Mouse (Mus musculus): Measurements from ENCODE around the gene Sptb.

Gene Sptb

GRCm38 (mm10) chr12:76710351-76711100 lies at the start of gene Sptb:
Gene Sptb (minus strand): TSS chr12:76710547.
- DNase-seq (ENCODE audit: low spot score), result peak; percentile 10

DNA sequence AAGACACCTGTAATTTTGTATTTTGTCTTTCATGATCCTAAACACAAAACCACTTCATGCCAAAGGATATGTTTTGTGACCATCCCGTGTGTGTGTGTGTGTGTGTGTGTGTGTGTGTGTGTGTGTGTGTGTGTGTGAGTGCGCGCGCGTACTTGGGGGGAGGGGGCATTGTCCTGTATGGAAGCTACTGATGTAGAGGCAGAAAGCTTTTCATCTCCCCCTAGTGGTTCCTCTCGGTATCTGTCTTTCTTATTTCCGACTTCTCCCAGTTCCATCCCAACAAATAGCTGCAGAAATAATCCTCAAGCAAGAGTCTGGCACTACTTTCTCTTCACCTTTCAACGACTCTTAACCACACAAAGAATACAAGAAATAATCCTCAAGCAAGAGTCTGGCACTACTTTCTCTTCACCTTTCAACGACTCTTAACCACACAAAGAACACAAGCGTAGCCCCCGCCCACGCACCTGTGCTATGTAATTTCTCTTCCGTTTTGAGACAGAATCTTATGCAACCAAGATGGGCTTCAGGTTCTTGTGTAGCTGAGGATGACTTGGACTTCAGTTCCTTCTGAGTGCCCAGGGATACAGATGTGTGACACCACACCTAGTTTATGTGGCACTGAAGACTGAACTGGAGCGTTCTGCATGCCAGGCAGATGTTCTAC lies 42.4 kb upstream of the Sptb start:
- no peak for DNase-seq (ENCODE audit: low spot score)

- no peak for DNase-seq (ENCODE audit: low spot score)
These were observed 40.6 kb upstream of the Sptb start for GRCm38 (mm10) chr12:76750866-76751459.

DNA sequence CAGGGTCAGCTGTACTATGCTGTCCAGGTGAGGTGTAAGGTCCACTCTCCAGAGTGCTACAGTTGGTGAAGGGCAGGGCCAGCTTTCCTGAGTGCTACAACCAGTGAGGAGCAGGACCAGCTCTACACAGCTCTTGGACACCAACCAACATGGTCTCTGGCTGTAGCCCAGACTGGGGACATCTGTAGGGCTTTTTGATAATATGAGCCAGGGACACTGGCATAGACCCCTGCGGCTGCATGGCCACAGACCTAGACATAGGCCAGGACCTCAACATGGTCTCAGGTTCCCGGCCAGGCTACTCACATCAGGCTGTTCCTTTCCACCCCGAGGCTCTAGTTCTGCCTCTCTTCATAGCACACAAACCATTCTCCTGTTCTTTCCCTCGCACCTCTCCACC lies 17.6 kb upstream of the Sptb start:
- no peak for DNase-seq (ENCODE audit: low spot score)

GRCm38 (mm10) chr12:76722026-76722425 lies 11.7 kb upstream of the Sptb start:
- DNase-seq (ENCODE audit: low spot score), result no peak

DNA sequence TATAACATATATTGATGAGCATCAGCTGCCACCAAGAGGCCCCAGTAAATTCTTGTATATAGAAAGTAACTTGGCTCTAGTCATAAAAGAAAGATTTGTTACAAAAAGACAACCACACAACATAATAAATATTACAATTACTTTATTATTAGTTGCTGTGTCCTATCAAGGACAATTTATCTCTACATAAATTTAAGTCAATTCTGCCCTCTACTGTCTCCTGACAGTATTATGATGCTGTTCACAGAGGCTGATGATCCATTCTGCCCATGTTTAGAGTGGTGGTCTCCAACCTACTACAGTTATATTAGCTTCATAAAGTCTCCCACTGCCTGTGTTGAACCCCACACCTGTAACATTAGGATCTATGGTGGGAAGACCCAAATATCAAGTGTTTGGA lies 10.2 kb upstream of the Sptb start:
- DNase-seq (ENCODE audit: low spot score), result no peak

DNA sequence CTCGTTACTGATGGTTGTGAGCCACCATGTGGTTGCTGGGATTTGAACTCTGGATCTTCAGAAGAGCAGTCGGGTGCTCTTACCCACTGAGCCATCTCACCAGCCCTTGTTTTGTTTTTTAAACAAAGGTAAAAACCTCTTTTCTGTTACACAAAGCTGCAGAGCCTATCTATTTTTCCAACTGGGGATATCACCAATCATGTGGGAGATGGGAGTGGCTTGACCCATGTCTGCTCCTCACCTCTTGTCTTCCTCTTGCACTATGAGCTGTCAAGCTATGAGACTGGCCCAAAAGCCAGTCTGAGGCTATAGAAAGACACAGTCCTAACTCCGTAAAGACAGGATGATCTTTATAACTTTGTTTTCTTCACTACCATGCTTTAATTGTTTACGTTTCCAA lies 8.0 kb upstream of the Sptb start:
- no peak for DNase-seq (ENCODE audit: low spot score)

DNA sequence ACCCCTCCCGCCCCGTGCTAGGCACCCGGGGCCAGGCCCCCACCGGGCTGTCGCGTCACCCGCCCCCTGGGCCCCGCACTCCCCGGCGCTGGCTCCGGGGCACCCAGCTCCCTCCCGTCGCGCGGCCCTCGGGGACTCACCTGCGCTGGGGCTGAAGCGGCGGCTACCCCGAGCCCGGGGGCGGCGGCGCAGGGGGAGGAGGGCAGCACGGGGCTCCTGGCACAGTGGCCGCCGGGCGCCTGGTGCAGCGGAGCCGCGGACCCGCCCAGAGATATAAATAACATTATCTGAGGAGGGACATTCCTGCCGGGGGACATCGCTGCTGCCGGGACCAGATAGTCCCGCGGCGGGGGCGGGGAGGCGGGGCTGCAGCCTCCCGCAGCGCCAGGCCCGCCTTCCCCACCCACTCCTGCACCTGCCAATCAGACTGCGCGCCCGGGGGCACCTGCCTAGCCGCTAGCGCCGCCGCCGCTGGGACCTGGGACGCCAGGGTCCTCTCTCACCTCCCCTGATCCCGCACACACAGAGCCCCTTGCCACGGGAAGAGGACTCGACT lies 474 bp downstream of the Sptb start:
- peak; percentile 40 for DNase-seq (ENCODE audit: low spot score)

GRCm38 (mm10) chr12:76708956-76709794 lies 1.2 kb downstream of the Sptb start:
- DNase-seq (ENCODE audit: low spot score), result peak; percentile 15

DNA sequence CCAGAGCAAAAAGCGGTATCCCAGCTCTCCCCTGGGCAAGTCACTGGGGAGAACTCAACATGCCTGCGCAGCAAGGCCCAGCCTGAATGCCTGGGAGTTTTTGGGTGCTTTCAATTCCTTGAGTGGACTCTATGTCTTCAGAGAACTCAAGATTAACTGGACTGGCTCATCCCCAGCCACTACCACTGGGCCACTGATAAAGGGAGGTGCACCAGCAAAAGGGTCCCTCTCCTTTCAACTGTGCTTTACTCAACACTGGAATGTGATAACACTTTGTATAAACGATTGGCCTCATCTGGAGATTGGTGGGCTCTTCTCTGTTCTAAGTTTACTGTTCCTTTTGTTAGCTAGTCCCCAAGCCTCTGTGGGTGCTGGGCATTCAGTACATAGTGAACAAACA lies 2.2 kb downstream of the Sptb start:
- no peak for DNase-seq (ENCODE audit: low spot score)

DNA sequence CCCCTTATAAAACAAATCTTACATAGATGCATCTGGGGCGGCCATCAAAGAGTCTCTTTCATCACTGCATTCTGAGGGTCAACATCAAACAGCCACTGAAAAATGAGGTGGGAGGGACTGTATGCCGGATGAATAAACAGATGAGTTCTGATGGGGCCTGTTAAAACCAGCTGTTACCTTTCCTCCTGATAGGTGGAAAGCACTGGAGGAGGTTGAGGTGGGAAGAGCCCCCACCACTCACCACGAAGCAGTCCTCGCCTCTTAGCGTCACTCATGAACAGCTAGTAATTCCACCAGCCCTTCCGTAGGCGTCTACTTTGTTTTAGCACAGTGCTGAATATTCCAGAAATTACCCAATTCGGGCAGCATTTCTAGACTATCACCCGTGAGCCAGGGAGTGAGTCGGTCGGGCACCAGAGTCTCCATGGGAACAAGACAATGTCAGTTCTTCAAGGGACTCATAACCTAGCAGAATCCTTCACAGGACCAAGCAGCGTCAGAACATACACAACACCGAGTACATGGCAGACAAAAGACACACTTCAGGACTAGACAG lies 13.9 kb downstream of the Sptb start:
- DNase-seq (ENCODE audit: low spot score), result no peak

DNA sequence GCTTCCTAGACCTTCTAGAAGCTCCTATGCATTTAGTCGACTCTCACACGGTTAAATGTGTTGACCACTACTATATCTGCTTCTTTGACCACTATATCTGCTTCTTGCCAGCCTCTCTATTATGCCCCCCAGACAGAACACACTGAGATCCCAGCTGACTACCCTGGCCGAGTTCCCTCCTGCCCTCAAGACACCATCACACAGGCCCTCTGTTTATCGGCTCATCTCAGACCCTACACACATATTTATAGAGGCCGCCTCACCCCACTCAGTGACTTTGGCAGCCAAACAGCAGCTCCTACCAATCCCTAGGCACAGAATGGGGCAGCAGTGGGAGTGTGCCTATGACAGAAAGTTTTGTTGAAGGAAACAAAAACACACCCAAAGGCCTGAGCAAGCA lies 14.6 kb downstream of the Sptb start:
- DNase-seq (ENCODE audit: low spot score), result no peak

DNA sequence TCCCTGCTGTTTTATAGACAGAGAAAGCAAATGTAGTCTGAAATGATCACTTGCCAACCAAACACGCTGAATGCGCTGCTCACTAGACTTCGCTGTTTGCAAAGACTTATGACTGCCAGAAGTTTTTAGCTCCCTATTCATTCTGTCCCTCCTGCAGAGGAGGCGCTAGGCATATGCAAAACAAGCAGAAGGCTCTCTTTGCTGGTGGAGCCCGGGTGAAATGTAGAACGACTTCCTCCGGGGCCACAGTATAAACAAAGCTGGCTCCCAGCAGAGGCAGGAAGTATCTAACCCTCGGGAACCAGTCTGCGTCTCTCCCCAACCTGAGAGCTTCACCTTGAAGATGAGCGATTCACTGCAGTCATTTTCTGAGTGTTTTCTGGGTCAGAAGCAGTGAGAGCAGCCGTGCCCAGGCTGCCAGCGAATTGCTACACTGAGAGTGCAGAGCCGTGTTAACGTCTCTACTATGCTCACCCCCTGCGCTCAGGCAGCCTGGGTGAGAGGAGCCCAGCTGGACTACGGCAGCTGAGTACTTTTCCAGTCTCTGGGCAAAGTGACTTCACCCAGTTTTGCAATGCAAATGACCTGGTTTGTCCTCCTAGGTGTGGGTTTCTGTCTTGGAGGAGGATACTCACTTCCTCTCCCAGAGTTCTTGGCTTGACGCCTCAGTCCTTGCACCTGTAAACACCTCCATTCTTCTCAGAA lies 15.4 kb downstream of the Sptb start:
- DNase-seq (ENCODE audit: low spot score), result no peak

DNA sequence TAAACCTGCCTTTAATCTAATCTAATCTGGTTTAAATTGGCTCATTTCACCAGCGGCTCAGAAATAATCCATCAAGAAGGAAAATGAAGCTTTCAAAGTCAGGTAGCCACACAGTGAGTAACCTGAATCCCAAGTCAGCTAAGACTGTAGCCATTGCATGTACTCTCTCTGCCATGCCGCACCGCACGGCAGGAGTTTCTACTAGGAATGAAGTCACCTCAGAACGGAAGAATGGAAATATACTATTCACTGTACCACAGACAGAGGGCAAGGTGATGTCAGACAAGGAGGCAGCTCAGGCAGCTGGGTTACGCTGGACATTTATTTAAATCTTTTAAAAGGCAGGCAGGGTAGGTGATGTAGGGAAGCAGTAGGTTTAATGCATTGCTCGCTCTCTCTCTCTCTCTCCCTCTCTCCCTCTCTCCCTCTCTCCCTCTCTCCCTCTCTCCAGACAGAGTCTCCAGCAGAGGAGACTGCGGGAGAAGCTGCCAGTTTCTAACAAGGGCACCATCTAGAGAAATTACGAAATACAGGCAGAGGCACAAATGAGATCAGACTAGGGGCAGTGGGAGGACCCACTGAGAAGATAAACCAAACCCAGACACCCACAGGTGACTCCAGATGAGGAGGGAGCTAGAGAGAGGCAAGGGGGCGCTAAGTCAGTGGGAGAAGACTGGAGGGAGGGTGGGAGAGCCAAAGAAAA lies 22.7 kb downstream of the Sptb start:
- DNase-seq (ENCODE audit: low spot score), result no peak

DNA sequence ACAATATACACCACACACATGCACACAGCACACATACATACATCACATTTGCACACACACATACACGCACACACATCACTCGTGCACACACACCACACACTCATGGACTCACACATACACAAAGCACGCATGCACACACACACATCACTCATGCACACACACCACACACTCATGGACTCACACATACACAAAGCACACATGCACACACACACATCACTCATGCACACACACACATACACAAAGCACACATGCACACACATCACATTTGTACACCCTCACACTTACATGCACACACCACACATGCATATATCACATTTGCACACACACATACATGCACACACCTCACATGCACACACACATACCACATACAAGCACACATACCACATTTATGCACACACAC lies 24.7 kb downstream of the Sptb start:
- no peak for DNase-seq (ENCODE audit: low spot score)

- DNase-seq (ENCODE audit: low spot score), result no peak
These were observed 25.9 kb downstream of the Sptb start for GRCm38 (mm10) chr12:76684493-76684892.

DNA sequence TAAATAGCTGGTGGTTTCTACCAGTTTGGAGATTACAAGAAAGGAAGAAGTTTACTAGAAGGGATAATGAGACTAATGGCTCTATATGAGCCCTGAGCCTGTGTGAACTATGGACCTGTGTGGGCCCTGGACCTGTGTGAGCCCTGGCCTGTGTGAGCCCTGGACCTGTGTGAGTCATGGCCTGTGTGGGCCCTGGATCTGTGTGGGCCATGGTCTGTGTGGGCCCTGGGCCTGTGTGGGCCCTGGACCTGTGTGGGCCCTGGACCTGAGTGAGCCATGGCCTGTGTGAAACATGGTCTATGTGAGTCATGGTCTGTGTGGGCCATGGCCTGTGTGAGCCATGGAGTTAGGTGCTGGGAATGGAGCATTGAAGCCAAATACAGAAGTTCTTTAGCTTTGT lies 28.4 kb downstream of the Sptb start:
- DNase-seq (ENCODE audit: low spot score), result no peak

DNA sequence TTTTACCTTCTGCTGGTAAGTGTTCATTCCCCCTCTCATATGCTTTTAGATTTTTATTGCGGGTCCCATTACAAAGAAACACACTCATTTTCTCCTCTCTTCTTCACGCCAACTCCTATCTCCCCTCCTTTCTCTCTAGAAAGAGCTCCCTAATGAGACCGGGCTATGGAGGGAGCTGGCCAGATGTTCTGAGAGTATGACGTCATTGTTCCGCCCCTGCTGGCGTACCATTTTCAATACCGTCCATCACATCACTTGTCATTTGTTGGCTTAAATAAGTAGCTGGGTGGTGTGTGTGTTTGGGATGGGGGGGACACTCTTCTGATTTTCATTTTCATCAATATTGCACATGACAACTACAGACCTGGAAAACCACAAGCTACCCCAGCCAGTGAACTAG lies 33.3 kb downstream of the Sptb start:
- DNase-seq (ENCODE audit: low spot score), result no peak

DNA sequence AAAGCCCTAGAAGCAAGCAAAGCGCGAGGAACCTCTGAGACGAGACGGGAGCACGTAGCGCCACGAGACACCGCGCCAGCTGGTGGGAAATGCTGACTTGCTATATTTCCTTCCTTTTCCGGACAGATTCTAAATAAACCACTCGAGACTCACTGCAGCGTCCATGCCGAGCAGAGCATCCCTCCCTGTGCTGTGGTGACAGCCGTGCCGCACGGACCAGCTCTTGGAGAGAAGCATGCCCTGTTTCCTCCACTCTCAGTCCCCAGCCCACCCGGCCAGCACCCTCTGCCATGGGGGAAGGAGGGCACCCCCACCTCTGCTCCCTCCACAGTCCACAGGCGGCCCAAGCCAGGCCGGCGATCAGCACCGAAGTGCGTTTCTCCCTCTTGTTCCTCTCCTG lies 33.9 kb downstream of the Sptb start:
- DNase-seq (ENCODE audit: low spot score), result no peak

- no peak for DNase-seq (ENCODE audit: low spot score)
These were observed 35.0 kb downstream of the Sptb start for GRCm38 (mm10) chr12:76675364-76675763.

GRCm38 (mm10) chr12:76673794-76674222 lies 36.5 kb downstream of the Sptb start:
- no peak for DNase-seq (ENCODE audit: low spot score)
